Mouse (Mus musculus): Measurements from ENCODE around the gene Polrmt. TPM values are rescaled to one million over a fixed set of nuclear protein-coding genes. Genes with fewer than 3 reads are reported as not detected.

The Polrmt gene
- polyA plus RNA-seq, 1 experiment from 2014 or later: 39.8 TPM

GRCm38 (mm10) chr10:79779784-79780663, 33.6 kb upstream of the Polrmt start:
- Histone ChIP-seq H3K27ac (replicated peaks; ENCODE audit: low read depth, low read length) (no peak overlapping the region), H3K4me3 (replicated peaks; ENCODE audit: low read depth, low read length) (peak overlapping the region; percentile 40), H3K9ac (replicated peaks; ENCODE audit: low read length) (no peak overlapping the region), H3K4me1 (ENCODE audit: control insufficient read depth, insufficient read depth, low read length) (peaks cover 7% of the 10 kb centered on the region; the same call in 1 of the 2 replicates), H3K27me3 (ENCODE audit: control insufficient read depth, insufficient read depth, low read length) (peaks cover 37% of the 10 kb centered on the region; the same call in 1 of the 2 replicates), H3K9me3 (ENCODE audit: control insufficient read depth, low read length) (peaks cover 1% of the 10 kb centered on the region; the same call in 1 of the 2 replicates), H3K4me2 (ENCODE audit: low read length) (peak overlapping the region; percentile 70), H3K36me3 (ENCODE audit: control insufficient read depth, insufficient read depth, low read length) (no peaks in the 10 kb centered on the region)
- DNase-seq (peak; percentile 94), ATAC-seq (ENCODE audit: low FRiP score, low TSS enrichment) (peak; percentile 89)
- WGBS: 2% methylated on average over 55 of the region's 55 CpGs

GRCm38 (mm10) chr10:79779193-79779592, 32.8 kb upstream of the Polrmt start:
- Histone ChIP-seq H3K4me1 (ENCODE audit: control insufficient read depth, insufficient read depth, low read length) (peaks cover 7% of the 10 kb centered on the region; the same call in 1 of the 2 replicates), H3K4me2 (ENCODE audit: low read length) (no peak overlapping the region), H3K4me3 (replicated peaks; ENCODE audit: low read depth, low read length) (no peak overlapping the region), H3K9ac (replicated peaks; ENCODE audit: low read length) (no peak overlapping the region), H3K36me3 (ENCODE audit: control insufficient read depth, insufficient read depth, low read length) (no peaks in the 10 kb centered on the region), H3K9me3 (ENCODE audit: control insufficient read depth, low read length) (peaks cover 3% of the 10 kb centered on the region; the same call in 1 of the 2 replicates), H3K27ac (replicated peaks; ENCODE audit: low read depth, low read length) (no peak overlapping the region), H3K27me3 (ENCODE audit: control insufficient read depth, insufficient read depth, low read length) (peaks cover 37% of the 10 kb centered on the region; the same call in 1 of the 2 replicates)
- 10% methylated on average over 2 of the region's 2 CpGs for WGBS
- ATAC-seq (ENCODE audit: low FRiP score, low TSS enrichment) (no peak), DNase-seq (no peak)

GRCm38 (mm10) chr10:79778006-79778405, 31.6 kb upstream of the Polrmt start:
- H3K27ac ChIP-seq (replicated peaks; ENCODE audit: low read depth, low read length): no peak overlapping the region
- H3K4me3 ChIP-seq (replicated peaks; ENCODE audit: low read depth, low read length): no peak overlapping the region
- no peak overlapping the region for H3K9ac ChIP-seq (replicated peaks; ENCODE audit: low read length)
- H3K27me3 ChIP-seq (ENCODE audit: control insufficient read depth, insufficient read depth, low read length): peaks cover 37% of the 10 kb centered on the region; the same call in 1 of the 2 replicates
- no peak overlapping the region for H3K4me2 ChIP-seq (ENCODE audit: low read length)
- DNase-seq: peak; percentile 71
- no peaks in the 10 kb centered on the region for H3K36me3 ChIP-seq (ENCODE audit: control insufficient read depth, insufficient read depth, low read length)
- WGBS: 10% methylated on average over 15 of the region's 15 CpGs
- H3K9me3 ChIP-seq (ENCODE audit: control insufficient read depth, low read length): peaks cover 3% of the 10 kb centered on the region; the same call in 1 of the 2 replicates
- H3K4me1 ChIP-seq (ENCODE audit: control insufficient read depth, insufficient read depth, low read length): peaks cover 7% of the 10 kb centered on the region; the same call in 1 of the 2 replicates
- ATAC-seq (ENCODE audit: low FRiP score, low TSS enrichment): no peak

GRCm38 (mm10) chr10:79777103-79777531, 30.7 kb upstream of the Polrmt start, which contains the start of gene Fstl3:
Gene Fstl3 (plus strand): TSS chr10:79777272.
- H3K4me1 ChIP-seq (ENCODE audit: control insufficient read depth, insufficient read depth, low read length): peaks cover 7% of the 10 kb centered on the region; the same call in 1 of the 2 replicates
- peak within 1 kb of the TSS; percentile 39; the same call in 1 of the 2 replicates for H3K9ac ChIP-seq (replicated peaks; ENCODE audit: low read length)
- H3K27me3 ChIP-seq (ENCODE audit: control insufficient read depth, insufficient read depth, low read length): peaks cover 32% of the 10 kb centered on the region; the same call in 1 of the 2 replicates
- H3K27ac ChIP-seq (replicated peaks; ENCODE audit: low read depth, low read length): no peak within 1 kb of the TSS
- H3K36me3 ChIP-seq (ENCODE audit: control insufficient read depth, insufficient read depth, low read length): no peaks in the 10 kb centered on the region
- no peak within 1 kb of the TSS for H3K4me3 ChIP-seq (replicated peaks; ENCODE audit: low read depth, low read length)
- H3K4me2 ChIP-seq (ENCODE audit: low read length): peak within 1 kb of the TSS; percentile 38
- WGBS: 3% methylated on average over 39 of the region's 39 CpGs
- DNase-seq: no peak
- peaks cover 3% of the 10 kb centered on the region; the same call in 1 of the 2 replicates for H3K9me3 ChIP-seq (ENCODE audit: control insufficient read depth, low read length)
- no peak for ATAC-seq (ENCODE audit: low FRiP score, low TSS enrichment)

- WGBS: 71% methylated on average over 5 of the region's 5 CpGs
Observed at GRCm38 (mm10) chr10:79774486-79775279, 28.3 kb upstream of the Polrmt start.

GRCm38 (mm10) chr10:79773208-79773607, 26.8 kb upstream of the Polrmt start:
- H3K4me2 ChIP-seq (ENCODE audit: low read length): no peak overlapping the region
- peaks cover 3% of the 10 kb centered on the region; the same call in 1 of the 2 replicates for H3K9me3 ChIP-seq (ENCODE audit: control insufficient read depth, low read length)
- DNase-seq (no peak), ATAC-seq (ENCODE audit: low FRiP score, low TSS enrichment) (no peak)
- H3K27me3 ChIP-seq (ENCODE audit: control insufficient read depth, insufficient read depth, low read length): peaks cover 11% of the 10 kb centered on the region; the same call in 1 of the 2 replicates
- H3K4me3 ChIP-seq (replicated peaks; ENCODE audit: low read depth, low read length): no peak overlapping the region
- no peak overlapping the region for H3K27ac ChIP-seq (replicated peaks; ENCODE audit: low read depth, low read length)
- peaks cover 1% of the 10 kb centered on the region for H3K4me1 ChIP-seq (ENCODE audit: control insufficient read depth, insufficient read depth, low read length)
- no peak overlapping the region for H3K9ac ChIP-seq (replicated peaks; ENCODE audit: low read length)
- 95% methylated on average over 2 of the region's 2 CpGs for WGBS
- H3K36me3 ChIP-seq (ENCODE audit: control insufficient read depth, insufficient read depth, low read length): no peaks in the 10 kb centered on the region

More at GRCm38 (mm10) chr10:79774486-79775279, 28.3 kb upstream of the Polrmt start:
- ATAC-seq (ENCODE audit: low FRiP score, low TSS enrichment) (no peak), DNase-seq (no peak)
- H3K9ac ChIP-seq (replicated peaks; ENCODE audit: low read length): no peak overlapping the region
- H3K27me3 ChIP-seq (ENCODE audit: control insufficient read depth, insufficient read depth, low read length): peaks cover 21% of the 10 kb centered on the region; the same call in 1 of the 2 replicates
- H3K4me2 ChIP-seq (ENCODE audit: low read length): no peak overlapping the region
- H3K4me1 ChIP-seq (ENCODE audit: control insufficient read depth, insufficient read depth, low read length): no peaks in the 10 kb centered on the region
- H3K9me3 ChIP-seq (ENCODE audit: control insufficient read depth, low read length): peaks cover 3% of the 10 kb centered on the region; the same call in 1 of the 2 replicates
- H3K36me3 ChIP-seq (ENCODE audit: control insufficient read depth, insufficient read depth, low read length): no peaks in the 10 kb centered on the region
- no peak overlapping the region for H3K27ac ChIP-seq (replicated peaks; ENCODE audit: low read depth, low read length)
- H3K4me3 ChIP-seq (replicated peaks; ENCODE audit: low read depth, low read length): no peak overlapping the region

DNA sequence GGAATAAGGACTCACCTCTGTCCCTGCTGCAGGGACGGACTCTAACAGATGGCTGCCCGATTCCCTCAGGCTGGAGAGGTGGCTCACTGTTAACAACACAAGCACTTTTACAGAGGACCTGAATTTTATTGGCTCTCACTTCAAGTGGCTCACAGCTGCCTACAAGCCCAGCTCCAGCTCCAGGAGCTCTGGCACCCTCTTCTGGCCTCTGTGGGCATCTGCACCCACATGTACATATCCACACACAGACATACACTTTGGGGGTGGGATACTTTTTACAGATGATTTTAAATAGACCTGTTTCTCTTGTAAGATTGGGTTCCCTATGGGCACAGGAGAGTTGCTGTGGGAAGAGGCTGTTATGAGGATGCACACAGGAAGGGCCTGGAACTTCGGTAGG, 25.9 kb upstream of the Polrmt start:
- Histone ChIP-seq H3K4me3 (replicated peaks; ENCODE audit: low read depth, low read length) (no peak overlapping the region), H3K4me1 (ENCODE audit: control insufficient read depth, insufficient read depth, low read length) (peaks cover 8% of the 10 kb centered on the region), H3K27ac (replicated peaks; ENCODE audit: low read depth, low read length) (no peak overlapping the region), H3K27me3 (ENCODE audit: control insufficient read depth, insufficient read depth, low read length) (peaks cover 4% of the 10 kb centered on the region; the same call in 1 of the 2 replicates), H3K9ac (replicated peaks; ENCODE audit: low read length) (no peak overlapping the region), H3K36me3 (ENCODE audit: control insufficient read depth, insufficient read depth, low read length) (no peaks in the 10 kb centered on the region), H3K4me2 (ENCODE audit: low read length) (no peak overlapping the region), H3K9me3 (ENCODE audit: control insufficient read depth, low read length) (peaks cover 3% of the 10 kb centered on the region; the same call in 1 of the 2 replicates)
- no peak for DNase-seq
- ATAC-seq (ENCODE audit: low FRiP score, low TSS enrichment): no peak
- 92% methylated on average over 3 of the region's 3 CpGs for WGBS

- ATAC-seq (ENCODE audit: low FRiP score, low TSS enrichment) (no peak), DNase-seq (no peak)
- peaks cover 24% of the 10 kb centered on the region for H3K4me1 ChIP-seq (ENCODE audit: control insufficient read depth, insufficient read depth, low read length)
- no peak overlapping the region for H3K4me3 ChIP-seq (replicated peaks; ENCODE audit: low read depth, low read length)
- H3K36me3 ChIP-seq (ENCODE audit: control insufficient read depth, insufficient read depth, low read length): no peaks in the 10 kb centered on the region
- no peak overlapping the region for H3K27ac ChIP-seq (replicated peaks; ENCODE audit: low read depth, low read length)
- no peak overlapping the region for H3K4me2 ChIP-seq (ENCODE audit: low read length)
- H3K27me3 ChIP-seq (ENCODE audit: control insufficient read depth, insufficient read depth, low read length): no peaks in the 10 kb centered on the region
- H3K9ac ChIP-seq (replicated peaks; ENCODE audit: low read length): no peak overlapping the region
- no peaks in the 10 kb centered on the region for H3K9me3 ChIP-seq (ENCODE audit: control insufficient read depth, low read length)
- WGBS: 64% methylated on average over 4 of the region's 4 CpGs
Observed at GRCm38 (mm10) chr10:79769329-79769728, 22.9 kb upstream of the Polrmt start.
